Mouse (Mus musculus): ENCODE data around the gene Cd47.
A peak's percentile ranks its signal among the peaks of the same experiment; 100 is the strongest.

Cd47 gene

DNA sequence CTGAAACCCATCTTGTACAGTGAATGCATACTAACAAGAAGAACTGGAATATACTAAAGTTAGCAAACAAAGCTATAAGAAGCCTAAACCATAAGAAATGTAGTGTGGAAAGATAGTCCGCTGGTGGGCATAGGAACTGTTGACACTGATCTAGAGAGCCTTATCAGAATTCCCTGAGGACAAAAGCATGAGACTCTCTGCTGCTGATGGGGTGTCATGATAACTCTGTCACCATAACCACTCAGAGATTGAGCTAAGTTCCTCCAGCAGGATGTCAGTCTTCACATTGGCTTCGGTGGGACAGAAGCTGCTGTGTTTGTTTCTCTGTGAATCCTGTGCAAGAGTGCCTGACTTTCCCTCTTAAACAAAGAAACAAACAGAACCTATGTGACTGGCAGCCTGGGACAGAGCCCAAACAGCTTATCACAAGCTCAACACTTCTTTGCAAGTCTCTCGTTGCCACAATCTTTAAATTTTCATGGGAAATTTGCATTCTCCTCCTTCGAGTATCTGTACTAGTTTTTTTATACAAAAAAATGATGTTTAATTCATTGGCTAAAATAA lies 33.9 kb downstream of the Cd47 start:
- DNase-seq (ENCODE audit: low spot score): no peak

DNA sequence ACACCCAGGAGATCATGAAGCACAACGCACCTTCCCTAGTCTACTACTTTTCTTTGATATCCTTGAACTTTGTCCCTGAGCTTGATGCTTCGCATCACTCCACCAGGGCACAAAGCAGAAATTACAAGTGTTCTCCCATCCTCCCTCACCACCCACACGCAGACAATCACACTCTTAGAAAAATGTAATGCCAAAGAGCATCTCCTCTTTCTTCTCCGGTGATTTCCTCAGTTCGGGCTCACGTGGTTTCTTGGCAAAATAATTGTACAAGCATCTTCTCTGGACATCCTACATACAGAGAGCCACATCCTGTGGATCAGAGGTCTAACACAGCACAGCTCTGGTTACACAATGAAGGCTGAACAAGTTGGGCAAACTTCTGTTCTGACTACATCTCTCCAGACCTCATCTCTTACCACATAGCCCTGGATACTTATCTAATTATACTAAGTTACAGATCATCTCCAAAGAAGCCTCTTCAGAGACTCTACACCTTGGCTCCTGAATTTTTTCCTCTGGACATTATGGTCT lies 36.4 kb downstream of the Cd47 start:
- no peak for DNase-seq (ENCODE audit: low spot score)

DNA sequence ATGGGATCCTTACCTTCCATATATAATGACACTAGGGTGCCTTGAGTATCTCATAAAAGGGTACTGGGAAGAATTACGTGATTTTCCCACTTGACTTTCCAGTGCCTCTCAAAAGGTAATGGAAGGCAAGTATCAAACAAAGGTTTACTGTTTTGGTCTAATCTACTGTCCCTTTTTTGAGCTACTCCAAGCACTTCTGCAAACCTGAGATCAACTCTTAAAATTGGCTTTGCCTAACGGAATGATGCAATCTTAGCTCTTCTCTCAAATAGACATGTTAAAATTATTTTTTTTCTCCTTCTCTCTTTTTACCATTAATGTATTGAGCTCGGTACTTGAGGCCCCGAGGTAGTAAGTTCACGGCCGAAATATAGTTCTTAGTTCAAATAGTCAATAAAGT lies 38.6 kb downstream of the Cd47 start:
- DNase-seq (ENCODE audit: low spot score): no peak

DNA sequence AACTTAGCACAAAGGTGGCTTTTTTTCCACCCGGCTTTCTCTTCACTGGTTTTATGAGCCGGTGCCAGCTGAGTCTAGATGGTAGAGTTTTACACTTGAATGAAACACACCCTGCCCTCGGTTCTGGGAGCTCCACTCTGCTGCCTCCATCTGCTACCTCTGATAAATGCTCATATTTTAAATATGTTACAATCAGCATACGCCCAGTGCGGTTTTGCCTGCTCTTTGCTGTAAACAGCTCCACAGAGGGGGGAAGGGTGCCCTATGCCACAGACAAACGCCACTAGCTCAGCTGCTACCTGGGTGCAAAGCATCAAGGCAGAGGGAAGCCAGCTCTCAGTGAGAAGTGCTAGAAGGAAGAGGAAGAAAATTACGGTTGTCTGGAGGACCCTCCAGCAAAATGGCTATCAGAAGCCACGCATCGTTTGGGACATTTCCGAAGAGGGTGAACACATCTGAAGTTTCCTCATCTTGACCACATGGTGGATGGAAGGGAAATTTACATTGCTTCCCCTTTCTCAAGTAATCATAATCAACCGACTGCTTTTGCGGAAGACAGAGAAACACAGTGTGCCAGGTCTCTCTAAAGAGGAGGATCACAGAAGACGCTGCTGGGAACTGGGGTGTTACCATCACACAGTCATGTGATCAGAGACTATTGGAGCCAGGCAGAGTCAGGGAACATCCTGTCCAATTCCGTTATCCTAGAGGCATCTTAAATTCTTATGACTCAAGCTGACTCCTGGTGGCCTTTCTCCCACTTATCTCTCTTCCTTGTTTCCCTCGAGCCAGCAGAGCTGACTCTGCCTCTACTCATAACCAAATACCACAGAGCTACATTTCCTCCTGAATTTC lies 39.6 kb downstream of the Cd47 start:
- DNase-seq (ENCODE audit: low spot score): no peak

DNA sequence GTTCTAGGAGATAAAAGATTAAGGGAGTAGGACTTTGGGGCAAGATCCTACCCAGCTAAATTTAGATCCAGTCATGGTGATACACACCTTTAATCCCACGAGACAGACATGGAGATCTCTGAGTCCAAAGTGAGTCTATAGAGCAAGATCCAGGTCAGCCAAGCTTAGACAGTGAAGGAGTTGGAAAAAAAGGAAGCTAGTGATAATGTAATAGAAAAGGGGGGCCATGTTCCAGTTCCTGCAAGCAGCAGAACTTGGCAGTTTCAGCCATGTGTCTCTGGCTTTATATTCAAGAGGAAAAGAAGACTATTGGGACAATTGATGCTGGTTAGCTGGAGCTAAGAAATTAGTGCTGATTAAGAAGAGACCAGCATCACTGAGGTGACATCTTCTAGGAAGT lies 43.4 kb downstream of the Cd47 start:
- DNase-seq (ENCODE audit: low spot score): no peak

DNA sequence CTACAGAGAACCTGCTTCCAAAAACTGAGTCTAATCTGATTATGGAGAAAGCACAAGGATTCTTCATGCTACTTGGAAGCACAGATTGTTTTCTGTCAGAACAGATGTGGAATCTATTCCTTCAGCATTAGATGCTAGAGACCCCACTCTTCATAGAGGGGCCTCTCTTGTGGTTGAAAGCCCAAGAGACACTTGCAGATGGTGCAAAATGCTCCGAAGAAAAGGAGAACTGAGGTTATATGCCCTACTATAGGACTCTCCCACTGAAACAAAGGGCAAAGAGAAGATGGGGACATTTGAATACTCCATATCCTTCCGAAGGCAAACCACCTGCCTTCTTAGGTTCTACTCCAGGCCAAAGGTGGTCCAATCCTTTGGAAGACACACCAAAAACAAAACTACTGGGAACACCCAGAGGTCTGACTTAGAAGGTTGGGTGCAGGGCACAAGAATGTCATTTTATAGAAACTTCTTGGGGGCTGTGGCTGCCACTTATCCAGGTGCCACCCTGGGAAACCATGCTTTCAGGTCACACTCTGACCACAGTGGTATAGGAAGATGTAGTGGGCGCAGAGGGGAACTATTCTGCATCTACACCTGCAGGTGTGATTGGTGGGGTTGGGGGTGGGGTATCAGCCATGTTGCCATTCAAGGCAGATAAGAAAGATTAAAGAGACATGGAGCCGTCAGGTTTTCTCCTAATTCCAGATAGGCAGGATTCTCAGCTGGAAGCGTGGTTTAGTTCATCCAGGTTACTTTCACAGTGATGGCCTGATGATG lies 47.1 kb downstream of the Cd47 start:
- DNase-seq (ENCODE audit: low spot score): no peak

DNA sequence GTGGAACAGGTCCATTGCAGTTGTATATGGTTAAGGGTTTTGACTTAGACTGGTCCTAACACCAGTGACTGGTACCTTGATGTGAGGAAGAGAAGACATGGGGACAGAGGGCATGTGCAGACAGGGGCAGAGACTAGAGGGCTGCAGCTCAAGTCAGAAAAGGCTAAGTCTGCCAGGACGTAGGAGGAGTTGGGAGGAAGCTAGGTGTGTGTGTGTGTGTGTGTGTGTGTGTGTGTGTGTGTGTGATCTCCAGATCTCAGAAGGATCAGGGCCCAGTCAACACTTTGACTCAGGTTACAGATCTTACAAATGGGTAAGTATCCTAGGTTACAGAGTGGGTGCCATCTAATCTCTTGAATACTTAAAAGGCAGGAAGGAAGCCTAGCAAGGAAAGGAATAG lies 48.3 kb downstream of the Cd47 start:
- DNase-seq (ENCODE audit: low spot score): no peak

DNA sequence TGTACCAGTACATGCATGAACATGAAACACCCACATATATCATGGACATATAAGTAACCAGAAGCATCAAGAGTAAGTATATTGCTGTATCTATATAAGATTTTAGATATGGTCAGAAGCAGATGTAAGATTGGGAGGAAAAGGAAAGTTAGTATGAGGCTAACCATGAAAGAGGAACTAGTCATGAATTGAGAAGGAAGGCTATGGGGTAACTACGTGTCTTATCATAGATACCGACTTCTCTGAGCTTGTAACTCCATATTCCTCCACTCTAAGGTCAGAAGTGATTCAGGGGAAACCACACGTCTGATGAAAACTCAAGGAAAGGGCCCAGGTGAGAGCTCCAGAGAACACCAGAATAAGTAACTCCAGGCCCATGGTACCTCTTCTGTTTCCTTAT lies 52.6 kb downstream of the Cd47 start:
- no peak for DNase-seq (ENCODE audit: low spot score)

DNA sequence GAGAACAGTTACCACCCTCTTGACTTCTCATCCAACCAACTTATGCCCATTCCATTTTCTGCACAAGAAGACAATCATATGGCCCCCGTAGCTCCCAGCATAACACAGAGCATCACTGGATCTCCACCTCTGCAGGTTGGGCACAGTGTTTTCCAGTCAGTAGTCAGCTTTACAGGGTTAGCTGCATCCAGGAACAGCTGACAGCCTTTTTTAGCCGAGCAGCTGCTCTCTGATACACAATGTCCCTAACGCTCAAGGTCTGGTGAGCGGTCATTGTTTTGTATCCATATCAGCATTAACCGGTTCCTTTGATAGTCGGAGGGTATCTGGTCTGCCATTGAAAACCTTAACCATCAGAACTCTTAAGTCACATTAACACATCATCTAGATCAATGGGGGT lies 53.3 kb downstream of the Cd47 start:
- DNase-seq (ENCODE audit: low spot score): no peak

DNA sequence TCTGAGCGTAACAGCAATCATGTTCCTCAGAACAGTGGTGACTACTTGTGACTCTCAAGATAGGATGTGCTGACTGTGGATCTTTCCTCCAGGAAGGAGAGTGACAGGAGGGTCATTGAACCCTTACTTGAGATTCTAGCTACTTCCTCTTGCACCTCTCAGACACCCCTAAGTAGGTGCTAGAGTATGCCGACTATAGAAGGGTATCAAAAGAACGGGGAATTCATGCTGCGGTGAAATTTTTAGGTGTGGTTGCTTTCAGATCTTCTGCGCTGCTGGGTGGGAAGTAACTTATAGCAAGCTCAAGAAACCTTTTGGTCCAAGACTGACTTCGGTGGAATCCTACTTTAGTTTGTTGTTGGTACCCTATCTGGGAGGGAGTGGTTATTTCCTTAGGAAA lies 53.9 kb downstream of the Cd47 start:
- DNase-seq (ENCODE audit: low spot score): no peak

DNA sequence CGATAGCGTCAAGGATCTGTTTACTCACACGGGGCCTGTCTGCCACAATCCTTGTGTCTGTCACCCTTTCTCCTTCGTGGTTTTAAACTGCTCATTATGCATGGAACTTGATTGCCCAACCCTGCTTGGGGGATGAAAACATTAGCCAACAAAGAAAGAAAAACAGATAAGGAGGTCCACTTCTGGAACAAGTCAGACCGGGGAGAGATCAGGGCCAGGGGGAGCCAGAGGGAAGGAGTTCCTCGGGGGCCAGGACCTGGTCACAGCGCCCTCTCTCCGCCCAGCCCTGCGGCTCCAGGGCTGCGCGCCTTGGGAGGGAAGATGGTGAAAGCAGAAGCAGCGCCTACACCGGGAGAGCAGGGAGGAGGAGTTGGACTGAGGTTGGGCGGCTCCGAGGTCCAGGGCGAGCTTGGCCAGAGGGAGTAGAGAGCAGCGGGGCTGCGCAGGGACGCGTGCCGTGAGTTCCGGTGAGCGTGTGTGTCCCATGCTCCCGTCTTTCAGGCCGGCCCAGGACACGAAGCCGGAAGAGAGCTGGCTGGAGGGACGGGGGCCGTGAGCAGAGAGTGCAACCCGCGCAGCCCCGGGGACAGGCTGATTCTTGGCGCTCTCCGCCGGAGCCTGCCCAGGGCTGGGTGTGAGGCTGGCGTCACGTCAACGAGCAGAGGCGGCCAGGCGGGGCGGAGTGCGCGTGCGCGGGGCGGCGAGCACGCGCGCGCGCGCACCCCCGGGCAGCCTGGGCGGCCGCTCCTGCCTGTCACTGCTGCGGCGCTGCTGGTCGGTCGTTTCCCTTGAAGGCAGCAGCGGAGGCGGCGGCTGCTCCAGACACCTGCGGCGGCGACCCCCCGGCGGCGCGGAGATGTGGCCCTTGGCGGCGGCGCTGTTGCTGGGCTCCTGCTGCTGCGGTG lies 54.9 kb downstream of the Cd47 start:
- DNase-seq (ENCODE audit: low spot score): peak; percentile 72

DNA sequence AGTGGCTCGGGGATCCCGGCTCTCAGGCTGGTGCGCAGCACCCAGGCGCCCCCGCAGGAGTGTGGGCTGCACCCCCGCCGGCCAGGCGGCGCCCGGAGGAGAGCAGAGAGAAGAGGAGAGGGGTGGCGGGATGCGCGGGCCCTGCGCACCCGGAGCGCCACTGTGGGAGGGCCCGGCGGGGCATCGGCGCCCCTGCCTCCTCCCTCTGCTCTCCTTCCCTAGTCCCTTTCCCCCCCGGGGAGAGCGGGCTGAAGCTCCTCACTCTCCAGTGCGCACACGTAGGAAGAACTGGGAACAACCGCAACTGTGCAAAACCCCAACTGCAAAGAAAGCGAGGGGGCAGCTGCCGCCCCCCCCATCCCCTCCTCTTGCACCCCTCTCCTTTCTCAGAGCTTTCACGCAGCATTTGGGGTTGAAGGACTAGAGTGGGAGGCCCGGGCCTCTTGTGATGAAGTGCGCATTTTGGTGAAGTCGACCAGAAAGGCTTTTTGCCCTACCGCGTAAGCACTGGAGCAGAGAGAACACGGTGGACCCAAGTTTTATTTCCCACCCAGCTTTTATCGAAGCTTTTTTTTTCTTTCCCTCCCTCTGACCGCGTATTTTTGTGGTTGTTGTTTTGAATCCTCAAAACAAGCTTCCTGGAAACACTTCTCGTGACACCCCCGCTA lies 55.6 kb downstream of the Cd47 start:
- DNase-seq (ENCODE audit: low spot score): peak; percentile 46

DNA sequence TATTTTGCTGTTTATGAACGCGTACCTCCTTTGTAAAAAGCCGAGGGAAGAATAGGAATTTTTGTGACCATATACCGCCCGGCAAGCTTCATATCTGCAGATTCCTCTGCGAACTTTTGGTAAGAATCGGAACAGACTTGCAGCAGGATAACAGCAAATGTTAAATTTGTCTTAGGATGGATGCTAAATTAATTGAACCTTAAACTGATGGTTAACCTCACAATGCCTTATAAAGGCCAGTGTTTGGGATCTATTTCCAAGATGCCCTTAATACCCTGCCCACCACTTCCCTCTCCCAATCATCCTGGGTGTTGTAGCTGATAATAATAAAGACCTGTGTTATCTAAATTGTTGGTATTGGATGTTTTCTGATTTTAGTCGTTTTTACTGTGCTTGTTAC lies 56.3 kb downstream of the Cd47 start:
- DNase-seq (ENCODE audit: low spot score): no peak

DNA sequence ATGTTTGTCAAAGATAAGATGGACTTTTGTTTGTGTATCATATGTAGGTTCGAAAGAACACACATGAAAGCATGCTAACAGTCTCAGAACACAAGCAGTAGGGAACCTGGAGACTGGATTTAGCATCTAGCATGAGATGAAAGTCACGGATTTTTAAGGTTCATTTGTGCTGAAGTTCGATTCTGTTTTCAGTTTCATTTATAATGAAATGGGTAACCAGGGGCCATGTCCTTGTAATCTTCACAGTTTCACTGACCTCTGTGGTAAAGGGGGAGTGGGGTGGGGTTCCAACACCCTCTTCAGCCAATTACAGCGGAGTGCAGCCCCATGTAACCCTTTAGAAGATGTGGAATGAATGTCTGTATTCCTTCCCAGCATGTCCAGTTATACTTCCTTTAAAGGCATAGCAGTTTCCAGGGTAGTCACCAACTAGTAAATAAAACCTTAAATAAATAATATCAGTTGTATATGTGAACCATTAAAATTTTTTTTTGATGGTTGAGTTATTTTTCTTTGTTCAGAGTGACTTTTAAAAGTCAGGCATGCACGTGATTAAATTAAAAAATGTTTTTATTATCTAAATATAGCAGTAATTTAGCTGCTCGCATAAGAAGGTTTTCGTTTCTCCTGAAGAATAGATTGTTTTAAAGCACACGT lies 57.3 kb downstream of the Cd47 start:
- DNase-seq (ENCODE audit: low spot score): no peak

DNA sequence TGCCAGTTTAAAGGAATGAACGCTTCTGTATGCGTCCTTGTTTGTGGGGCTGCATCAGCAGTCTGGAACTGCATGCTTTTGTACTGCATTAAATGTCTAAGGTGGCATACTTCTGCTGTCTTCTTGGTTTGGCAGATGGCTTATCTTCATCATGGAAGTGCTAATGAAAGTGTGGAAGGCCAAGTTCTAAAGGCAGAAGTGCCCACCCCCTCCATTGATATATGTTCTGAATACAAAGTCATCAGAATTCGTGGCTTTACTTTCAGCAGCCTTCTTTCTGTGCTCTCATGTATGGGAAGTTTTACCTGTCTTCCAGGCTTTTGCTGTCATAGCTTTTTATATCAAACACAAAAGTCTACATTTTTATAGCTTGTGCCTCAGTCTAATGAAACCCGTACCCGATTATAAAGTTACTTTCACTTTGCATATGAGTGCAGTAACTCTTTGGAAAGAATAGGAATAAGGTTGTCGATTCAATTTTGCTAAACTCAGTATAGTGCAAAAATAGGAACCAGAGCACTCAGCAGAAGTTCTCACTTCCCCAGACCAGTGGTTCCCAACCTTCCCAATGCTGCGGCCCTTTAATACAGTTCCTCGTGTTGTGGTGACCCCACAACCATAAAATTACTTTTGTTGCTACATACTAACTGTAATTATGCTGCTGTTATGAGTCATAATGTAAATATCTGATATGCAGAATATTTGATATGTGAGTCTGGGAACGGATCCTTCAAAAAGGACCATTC lies 58.0 kb downstream of the Cd47 start:
- DNase-seq (ENCODE audit: low spot score): no peak

DNA sequence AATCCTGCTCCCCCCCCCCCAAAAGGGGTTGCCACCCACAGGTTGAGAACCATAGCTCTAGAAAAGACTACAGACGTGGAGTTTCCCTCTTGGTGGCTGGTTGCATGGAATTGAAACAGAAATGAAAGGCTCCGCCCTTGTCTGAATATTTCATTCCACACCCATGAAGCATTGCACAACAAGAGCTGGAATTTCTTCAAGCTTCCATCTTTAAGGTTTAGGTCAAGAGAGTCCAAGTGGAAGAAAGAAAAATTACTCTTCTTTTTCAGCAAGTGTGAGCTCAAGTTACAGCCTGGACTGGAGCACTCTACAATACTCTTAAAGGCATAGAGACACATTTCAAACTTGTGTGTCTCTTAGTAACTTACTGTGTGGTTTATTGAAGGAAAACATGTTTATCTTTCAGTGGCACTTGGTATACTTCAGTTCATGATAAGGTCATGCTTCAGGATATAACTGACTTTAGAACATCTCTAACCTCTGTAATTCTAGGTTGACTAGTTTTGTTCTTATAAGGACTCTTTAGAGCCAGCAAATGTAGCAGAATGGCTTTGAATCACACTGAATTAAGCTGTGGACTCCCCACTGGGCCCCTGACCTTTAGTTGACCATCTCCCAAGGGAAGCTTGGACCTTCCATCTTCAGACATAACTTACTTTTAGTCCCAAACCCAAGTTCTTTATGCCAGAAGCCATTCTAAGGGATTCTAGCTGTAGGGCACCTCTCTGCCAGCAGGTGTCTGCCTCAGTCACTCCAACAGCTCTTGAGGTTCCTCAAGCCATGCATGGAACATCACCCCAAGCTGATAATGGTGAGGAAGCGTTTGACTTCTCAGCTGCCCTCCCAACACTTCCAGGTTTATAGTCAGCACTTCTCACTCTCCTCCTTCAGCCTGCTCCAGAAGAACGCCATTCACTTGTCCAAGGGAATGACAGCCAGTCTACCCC lies 58.8 kb downstream of the Cd47 start:
- no peak for DNase-seq (ENCODE audit: low spot score)

DNA sequence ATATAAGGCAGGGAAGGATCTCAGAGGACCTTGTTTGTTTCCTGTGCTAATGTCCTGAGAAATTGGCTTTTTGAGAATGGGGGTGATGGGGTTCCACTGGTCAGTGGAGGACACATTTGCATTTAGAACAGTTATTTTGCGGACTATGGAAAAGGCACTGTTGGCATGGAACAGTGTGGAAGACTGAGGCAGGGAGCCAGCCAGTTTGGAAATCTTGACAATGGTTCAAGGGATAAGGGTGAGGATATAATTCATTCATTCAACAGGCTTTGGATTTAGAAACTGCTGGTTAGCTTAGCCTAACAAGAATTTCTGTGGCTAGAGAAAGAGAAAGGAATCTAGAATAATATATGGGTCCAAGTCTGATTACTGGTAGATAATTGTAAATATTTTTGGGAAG lies 61.7 kb downstream of the Cd47 start:
- no peak for DNase-seq (ENCODE audit: low spot score)

DNA sequence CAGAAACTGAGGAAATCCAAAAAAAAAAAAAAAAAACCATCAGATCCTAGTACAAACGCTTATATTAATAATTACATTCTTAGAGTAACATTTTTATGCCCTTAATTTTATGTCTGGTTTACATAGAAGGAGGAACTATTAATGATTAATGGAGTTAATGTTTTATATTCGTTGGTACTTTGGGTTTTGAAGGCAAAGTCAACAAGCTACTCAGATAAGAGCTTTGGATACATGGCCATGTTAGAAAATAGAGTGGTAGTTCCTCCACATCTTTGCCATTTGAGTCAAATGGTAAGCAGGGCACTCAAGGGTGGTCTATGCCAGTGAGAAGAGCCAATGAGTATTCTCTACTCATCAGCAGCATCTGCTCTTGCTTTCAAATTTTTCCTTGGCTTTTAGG lies 66.3 kb downstream of the Cd47 start:
- no peak for DNase-seq (ENCODE audit: low spot score)

DNA sequence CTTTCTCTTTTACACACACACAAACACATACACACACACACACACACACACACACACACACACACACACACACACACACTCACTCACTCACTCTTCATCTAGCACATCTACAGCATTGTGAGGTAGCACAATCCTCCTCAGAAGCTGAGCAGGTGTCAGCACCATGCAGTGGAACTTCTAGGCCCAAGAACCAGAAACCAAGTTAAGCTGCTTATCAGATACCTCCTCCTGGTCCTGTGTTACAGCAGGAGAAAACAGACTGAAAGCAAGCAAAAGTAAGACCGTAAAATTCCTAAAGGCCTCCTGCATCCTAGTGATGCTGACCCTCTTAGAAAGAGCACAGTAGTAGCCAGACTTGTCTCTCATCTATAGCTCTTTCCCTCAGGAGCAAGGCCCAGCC lies 67.9 kb downstream of the Cd47 start:
- no peak for DNase-seq (ENCODE audit: low spot score)
